Mouse (Mus musculus): ENCODE data around the gene Ttc9. TPM values are rescaled to one million over a fixed set of nuclear protein-coding genes. Genes with fewer than 3 reads are reported as not detected.

The Ttc9 gene
- total and polyA plus RNA-seq, 3 experiments = 0.07 TPM; not detected in 2

- Histone ChIP-seq H3K79me2 (replicated peaks; ENCODE audit: control insufficient read depth, extremely low read depth, insufficient read depth, poor library complexity, severe bottlenecking) (no peaks in the 10 kb centered on the region), H3K4me1 (ENCODE audit: control insufficient read depth in 1 of 2, insufficient read depth in 2 of 2) (no peaks in the 10 kb centered on the region), H3K27me3 (replicated peaks) (no peaks in the 10 kb centered on the region), H3K9ac (ENCODE audit: insufficient read depth, low read depth) (no peak overlapping the region), H3K4me2 (ENCODE audit: insufficient read depth, low read depth, poor library complexity, severe bottlenecking) (no peak overlapping the region), H3K9me3 (replicated peaks; ENCODE audit: low read length) (no peaks in the 10 kb centered on the region), H3K27ac (ENCODE audit: insufficient read depth, low read depth) (no peak overlapping the region), H3K36me3 (replicated peaks in 1 of 2; ENCODE audit: control insufficient read depth in 1 of 2, insufficient read depth in 1 of 2, low read length in 1 of 2) (no peaks in the 10 kb centered on the region), H3K4me3 (replicated peaks in 1 of 3; ENCODE audit: low read depth in 2 of 3, low read length in 2 of 3, poor library complexity in 1 of 3) (no peak overlapping the region)
- TF ChIP-seq IRF4 (IDR thresholded peaks at IDR 0.05; ENCODE audit: low read depth, low read length) (no peak), JUND (conservative IDR thresholded peaks at IDR 0.05; ENCODE audit: low read depth, low read length) (no peak), ELF1 (IDR thresholded peaks at IDR 0.05; ENCODE audit: low read depth, low read length) (no peak), ZMIZ1 (IDR thresholded peaks at IDR 0.05; ENCODE audit: low read depth, low read length) (no peak), ETS1 (conservative IDR thresholded peaks at IDR 0.05; ENCODE audit: low read depth, low read length) (no peak), MXI1 (IDR thresholded peaks at IDR 0.05; ENCODE audit: low read depth, low read length) (no peak), PAX5 (IDR thresholded peaks at IDR 0.05; ENCODE audit: low read length) (no peak), RCOR1 (conservative IDR thresholded peaks at IDR 0.05; ENCODE audit: low read depth, low read length) (no peak), POLR2AphosphoS2 (IDR thresholded peaks at IDR 0.05; ENCODE audit: low read depth, low read length) (no peak), MAFK (IDR thresholded peaks at IDR 0.05; ENCODE audit: insufficient replicate concordance, low read length) (no peak), JUN (IDR thresholded peaks at IDR 0.05; ENCODE audit: insufficient read depth, low read depth, low read length) (no peak), NELFE (IDR thresholded peaks at IDR 0.05; ENCODE audit: low read depth, low read length) (no peak), MAZ (IDR thresholded peaks at IDR 0.05; ENCODE audit: low read depth, low read length) (no peak)
- dilution Hi-C loops (cut with MboI; ENCODE audit: extremely low pct_ligation_motif_present, extremely low pct_unique_long_range_greater_than_20kb, low sequenced_read_pairs) = no loop called here
- no peak for DNase-seq (ENCODE audit: extremely low read depth)
- in situ Hi-C loops (cut with MboI; ENCODE audit: low pct_ligation_motif_present, low pct_unique_long_range_greater_than_20kb, low sequenced_read_pairs) = no loop called here
Observed at GRCm38 (mm10) chr12:81640656-81641055, 9.6 kb downstream of the Ttc9 start.

- H3K4me2 ChIP-seq (ENCODE audit: insufficient read depth, low read depth, poor library complexity, severe bottlenecking) = no peak overlapping the region
- in situ Hi-C loops (cut with MboI; ENCODE audit: low pct_ligation_motif_present, low pct_unique_long_range_greater_than_20kb, low sequenced_read_pairs) = no loop called here
Observed at GRCm38 (mm10) chr12:81642361-81643082, 11.5 kb downstream of the Ttc9 start.

More at GRCm38 (mm10) chr12:81642361-81643082, 11.5 kb downstream of the Ttc9 start:
- Histone ChIP-seq H3K36me3 (replicated peaks in 1 of 2; ENCODE audit: control insufficient read depth in 1 of 2, insufficient read depth in 1 of 2, low read length in 1 of 2) (no peaks in the 10 kb centered on the region), H3K9ac (ENCODE audit: insufficient read depth, low read depth) (no peak overlapping the region), H3K27ac (ENCODE audit: insufficient read depth, low read depth) (no peak overlapping the region), H3K4me1 (ENCODE audit: control insufficient read depth in 1 of 2, insufficient read depth in 2 of 2) (no peaks in the 10 kb centered on the region), H3K79me2 (replicated peaks; ENCODE audit: control insufficient read depth, extremely low read depth, insufficient read depth, poor library complexity, severe bottlenecking) (no peaks in the 10 kb centered on the region), H3K9me3 (replicated peaks; ENCODE audit: low read length) (no peaks in the 10 kb centered on the region), H3K27me3 (replicated peaks) (peaks cover 8% of the 10 kb centered on the region), H3K4me3 (replicated peaks in 1 of 3; ENCODE audit: low read depth in 2 of 3, low read length in 2 of 3, poor library complexity in 1 of 3) (no peak overlapping the region)
- TF ChIP-seq JUN (IDR thresholded peaks at IDR 0.05; ENCODE audit: insufficient read depth, low read depth, low read length) (no peak), MEF2A (IDR thresholded peaks at IDR 0.05; ENCODE audit: borderline replicate concordance, low read depth, low read length) (no peak)
- dilution Hi-C loops (cut with MboI; ENCODE audit: extremely low pct_ligation_motif_present, extremely low pct_unique_long_range_greater_than_20kb, low sequenced_read_pairs) = no loop called here
- DNase-seq (ENCODE audit: extremely low read depth) = no peak

Measured in CH12.LX (cell line).